Mouse (Mus musculus): ENCODE measurements around the gene Ptprk.

Ptprk gene

GRCm38 (mm10) chr10:28103924-28104323, 29.3 kb downstream of the Ptprk start:
- in situ Hi-C loops (cut with MboI; ENCODE audit: low pct_unique_long_range_greater_than_20kb in 1 of 2, low sequenced_read_pairs in 2 of 2, unreplicated experiment in 1 of 2), result no loop called here

- in situ Hi-C loops (cut with MboI; ENCODE audit: low pct_unique_long_range_greater_than_20kb in 1 of 2, low sequenced_read_pairs in 2 of 2, unreplicated experiment in 1 of 2), result no loop called here
Measured at GRCm38 (mm10) chr10:28105247-28105646, 30.6 kb downstream of the Ptprk start.

- in situ Hi-C loops (cut with MboI; ENCODE audit: low pct_unique_long_range_greater_than_20kb in 1 of 2, low sequenced_read_pairs in 2 of 2, unreplicated experiment in 1 of 2), result no loop called here
Measured at GRCm38 (mm10) chr10:28112826-28113589, 38.4 kb downstream of the Ptprk start.

GRCm38 (mm10) chr10:28113879-28114278, 39.3 kb downstream of the Ptprk start:
- in situ Hi-C loops (cut with MboI; ENCODE audit: low pct_unique_long_range_greater_than_20kb in 1 of 2, low sequenced_read_pairs in 2 of 2, unreplicated experiment in 1 of 2), result no loop called here

- in situ Hi-C loops (cut with MboI; ENCODE audit: low pct_unique_long_range_greater_than_20kb in 1 of 2, low sequenced_read_pairs in 2 of 2, unreplicated experiment in 1 of 2), result no loop called here
Measured at GRCm38 (mm10) chr10:28116982-28117381, 42.4 kb downstream of the Ptprk start.

GRCm38 (mm10) chr10:28118783-28119365, 44.3 kb downstream of the Ptprk start:
- in situ Hi-C loops (cut with MboI; ENCODE audit: low pct_unique_long_range_greater_than_20kb in 1 of 2, low sequenced_read_pairs in 2 of 2, unreplicated experiment in 1 of 2), result no loop called here

GRCm38 (mm10) chr10:28123881-28124280, 49.3 kb downstream of the Ptprk start:
- in situ Hi-C loops (cut with MboI; ENCODE audit: low pct_unique_long_range_greater_than_20kb in 1 of 2, low sequenced_read_pairs in 2 of 2, unreplicated experiment in 1 of 2), result no loop called here

- in situ Hi-C loops (cut with MboI; ENCODE audit: low pct_unique_long_range_greater_than_20kb in 1 of 2, low sequenced_read_pairs in 2 of 2, unreplicated experiment in 1 of 2), result no loop called here
Measured at GRCm38 (mm10) chr10:28128011-28128410, 53.4 kb downstream of the Ptprk start.

GRCm38 (mm10) chr10:28128450-28128849, 53.8 kb downstream of the Ptprk start:
- in situ Hi-C loops (cut with MboI; ENCODE audit: low pct_unique_long_range_greater_than_20kb in 1 of 2, low sequenced_read_pairs in 2 of 2, unreplicated experiment in 1 of 2), result no loop called here

GRCm38 (mm10) chr10:28130422-28130821, 55.8 kb downstream of the Ptprk start:
- in situ Hi-C loops (cut with MboI; ENCODE audit: low pct_unique_long_range_greater_than_20kb in 1 of 2, low sequenced_read_pairs in 2 of 2, unreplicated experiment in 1 of 2), result no loop called here

GRCm38 (mm10) chr10:28133770-28134169, 59.1 kb downstream of the Ptprk start:
- in situ Hi-C loops (cut with MboI; ENCODE audit: low pct_unique_long_range_greater_than_20kb in 1 of 2, low sequenced_read_pairs in 2 of 2, unreplicated experiment in 1 of 2), result no loop called here

GRCm38 (mm10) chr10:28138399-28138798, 63.8 kb downstream of the Ptprk start:
- in situ Hi-C loops (cut with MboI; ENCODE audit: low pct_unique_long_range_greater_than_20kb in 1 of 2, low sequenced_read_pairs in 2 of 2, unreplicated experiment in 1 of 2), result no loop called here

- in situ Hi-C loops (cut with MboI; ENCODE audit: low pct_unique_long_range_greater_than_20kb in 1 of 2, low sequenced_read_pairs in 2 of 2, unreplicated experiment in 1 of 2), result no loop called here
Measured at GRCm38 (mm10) chr10:28144459-28144858, 69.8 kb downstream of the Ptprk start.

GRCm38 (mm10) chr10:28145326-28145725, 70.7 kb downstream of the Ptprk start:
- in situ Hi-C loops (cut with MboI; ENCODE audit: low pct_unique_long_range_greater_than_20kb in 1 of 2, low sequenced_read_pairs in 2 of 2, unreplicated experiment in 1 of 2), result no loop called here

GRCm38 (mm10) chr10:28155688-28156685, 81.4 kb downstream of the Ptprk start:
- in situ Hi-C loops (cut with MboI; ENCODE audit: low pct_unique_long_range_greater_than_20kb in 1 of 2, low sequenced_read_pairs in 2 of 2, unreplicated experiment in 1 of 2), result no loop called here

GRCm38 (mm10) chr10:28159716-28160115, 85.1 kb downstream of the Ptprk start:
- in situ Hi-C loops (cut with MboI; ENCODE audit: low pct_unique_long_range_greater_than_20kb in 1 of 2, low sequenced_read_pairs in 2 of 2, unreplicated experiment in 1 of 2), result no loop called here

- in situ Hi-C loops (cut with MboI; ENCODE audit: low pct_unique_long_range_greater_than_20kb in 1 of 2, low sequenced_read_pairs in 2 of 2, unreplicated experiment in 1 of 2), result no loop called here
Measured at GRCm38 (mm10) chr10:28161306-28161705, 86.7 kb downstream of the Ptprk start.

- in situ Hi-C loops (cut with MboI; ENCODE audit: low pct_unique_long_range_greater_than_20kb in 1 of 2, low sequenced_read_pairs in 2 of 2, unreplicated experiment in 1 of 2), result no loop called here
Measured at GRCm38 (mm10) chr10:28164250-28164649, 89.6 kb downstream of the Ptprk start.

GRCm38 (mm10) chr10:28164746-28165145, 90.1 kb downstream of the Ptprk start:
- in situ Hi-C loops (cut with MboI; ENCODE audit: low pct_unique_long_range_greater_than_20kb in 1 of 2, low sequenced_read_pairs in 2 of 2, unreplicated experiment in 1 of 2), result no loop called here
